In genomic region chr12:72057780-72058179, GRCm38 (mm10) we compare ENCODE assay signal across 20 mouse cellular contexts. TPM values are rescaled to one million over a fixed set of nuclear protein-coding genes. Genes with fewer than 3 reads are reported as not detected.
DNase-seq lines count a peak whose midpoint lies in the region; TF ChIP-seq lines count a peak whose summit lies in the region.
"Had no signal": no experiment of that assay in that cellular context is flagged by ENCODE, and none has a peak within 500 bp of the region (broad histone marks: within the 10 kb centered on the region; RNA-seq: fewer than 3 reads in every experiment).

No protein-coding gene starts in this region.

- TF ChIP-seq RAD21 in CH12.LX (IDR thresholded peaks at IDR 0.05; ENCODE audit: low read depth, low read length) (no peak), MEL (IDR thresholded peaks at IDR 0.05; ENCODE audit: low read depth, low read length) (no peak)

- no peak overlapping the region for H3K4me3 ChIP-seq in CH12.LX (replicated peaks in 1 of 3; ENCODE audit: low read depth in 2 of 3, low read length in 2 of 3, poor library complexity in 1 of 3)
- H3K4me3 ChIP-seq in MEL (ENCODE audit: control insufficient read depth in 1 of 2, insufficient read depth in 1 of 2, low read depth in 2 of 2, low read length in 2 of 2), result no peak overlapping the region

- in situ Hi-C loops in CH12.LX (cut with MboI; ENCODE audit: low pct_ligation_motif_present, low pct_unique_long_range_greater_than_20kb, low sequenced_read_pairs), result no loop called here

- DNase-seq in heart, adult 11 months, result peak; percentile 10
- no peak for DNase-seq in heart, postnatal 10 days
- DNase-seq in CH12.LX (ENCODE audit: extremely low read depth) (no peak), MEL (ENCODE audit: low read depth, low spot score) (no peak)
- no peak for DNase-seq in layer of hippocampus, postnatal 25 days (ENCODE audit: extremely low spot score in 1 of 2, low spot score in 1 of 2)
- DNase-seq in adrenal gland, postnatal 10 days, result no peak
- DNase-seq: adrenal gland, adult 2 months; adrenal gland, adult 8-10 months; adrenal gland, postnatal 14 days; adrenal gland, postnatal 25 days; adrenal gland, postnatal 36 days; B cell, adult 2 months; cerebellum, adult 11 months; cerebellum, adult 11-12 months; cerebellum, adult 18-20 months; cerebellum, adult 2 months; cerebellum, adult 8-10 months; cerebellum, adult 9-10 months had no signal

- H3K79me2 ChIP-seq in CH12.LX (replicated peaks; ENCODE audit: control insufficient read depth, extremely low read depth, insufficient read depth, poor library complexity, severe bottlenecking) (no peaks in the 10 kb centered on the region), MEL (ENCODE audit: control insufficient read depth, insufficient read depth, low read length, poor library complexity) (no peaks in the 10 kb centered on the region)

- H3K4me1 ChIP-seq in CH12.LX (ENCODE audit: control insufficient read depth in 1 of 2, insufficient read depth in 2 of 2) (no peaks in the 10 kb centered on the region), MEL (ENCODE audit: control insufficient read depth in 1 of 2, insufficient read depth in 2 of 2, low read length in 2 of 2) (no peaks in the 10 kb centered on the region)

- no peak overlapping the region for H3K9ac ChIP-seq in CH12.LX (ENCODE audit: insufficient read depth, low read depth)
- H3K9ac ChIP-seq in MEL (ENCODE audit: control insufficient read depth, low read depth, low read length, poor library complexity, severe bottlenecking), result no peak overlapping the region

- no peaks in the 10 kb centered on the region for H3K9me3 ChIP-seq in CH12.LX (replicated peaks; ENCODE audit: low read length)
- no peaks in the 10 kb centered on the region for H3K9me3 ChIP-seq in MEL (replicated peaks; ENCODE audit: insufficient read depth, low read length)
- H3K9me3 ChIP-seq: G1E had no signal

- no peak for TF ChIP-seq POLR2A in CH12.LX (IDR thresholded peaks at IDR 0.05; ENCODE audit: low read depth, low read length)
- TF ChIP-seq POLR2A in MEL (IDR thresholded peaks at IDR 0.05; ENCODE audit: control insufficient read depth in 1 of 2, insufficient read depth in 1 of 2, low read depth in 1 of 2, low read length in 2 of 2, poor library complexity in 1 of 2), result no peak

- H3K27me3 ChIP-seq in CH12.LX (replicated peaks) (no peaks in the 10 kb centered on the region), MEL (ENCODE audit: control insufficient read depth in 1 of 2, insufficient read depth in 2 of 2, low read length in 2 of 2) (peaks cover 0 to 5% of the 10 kb centered on the region in 2 experiments; a peak in 2 of 4 replicates)

- no peaks in the 10 kb centered on the region for H3K36me3 ChIP-seq in CH12.LX (replicated peaks in 1 of 2; ENCODE audit: control insufficient read depth in 1 of 2, insufficient read depth in 1 of 2, low read length in 1 of 2)
- no peaks in the 10 kb centered on the region for H3K36me3 ChIP-seq in MEL (ENCODE audit: control insufficient read depth in 1 of 2, insufficient read depth in 2 of 2, low read length in 2 of 2)
- H3K36me3 ChIP-seq: G1E had no signal

- H3K4me2 ChIP-seq in CH12.LX (ENCODE audit: insufficient read depth, low read depth, poor library complexity, severe bottlenecking), result no peak overlapping the region

- TF ChIP-seq EP300 in CH12.LX (IDR thresholded peaks at IDR 0.05; ENCODE audit: low read length), result no peak
- no peak for TF ChIP-seq EP300 in MEL (IDR thresholded peaks at IDR 0.05; ENCODE audit: low read depth in 1 of 2, low read length in 2 of 2)

- TF ChIP-seq CTCF in CH12.LX (conservative IDR thresholded peaks at IDR 0.05 in 1 of 2, IDR thresholded peaks at IDR 0.05 in 1 of 2; ENCODE audit: low read depth in 2 of 2, low read length in 2 of 2) (no peak), MEL (IDR thresholded peaks at IDR 0.05 in 2 of 3, conservative IDR thresholded peaks at IDR 0.05 in 1 of 3; ENCODE audit: control insufficient read depth in 1 of 3, insufficient read depth in 1 of 3, low read depth in 2 of 3, low read length in 3 of 3, poor library complexity in 1 of 3, severe bottlenecking in 1 of 3) (no peak)

- dilution Hi-C loops in CH12.LX (cut with MboI; ENCODE audit: extremely low pct_ligation_motif_present, extremely low pct_unique_long_range_greater_than_20kb, low sequenced_read_pairs), result no loop called here

- H3K27ac ChIP-seq in CH12.LX (ENCODE audit: insufficient read depth, low read depth) (no peak overlapping the region), MEL (ENCODE audit: control insufficient read depth, low read depth, low read length) (no peak overlapping the region)

- intact Hi-C loops in heart, postnatal 10 days (cut with DNase I), result no loop called here

TF ChIP-seq in CH12.LX, 34 proteins besides CTCF, POLR2A, EP300 and RAD21:
- TF ChIP-seq IRF4 (IDR thresholded peaks at IDR 0.05; ENCODE audit: low read depth, low read length), result no peak
- peak; percentile 42; the same call in 1 of the 2 replicates for TF ChIP-seq ELF1 (IDR thresholded peaks at IDR 0.05; ENCODE audit: low read depth, low read length)
- TF ChIP-seq TBP (conservative IDR thresholded peaks at IDR 0.05; ENCODE audit: low read depth, low read length), result peak; percentile 94

TF ChIP-seq in MEL, 35 proteins besides CTCF, POLR2A, EP300 and RAD21:
- TF ChIP-seq TBP (IDR thresholded peaks at IDR 0.05; ENCODE audit: low read depth, low read length) (peak; percentile 71), HCFC1 (IDR thresholded peaks at IDR 0.05; ENCODE audit: low read depth, low read length) (no peak), MAX (IDR thresholded peaks at IDR 0.05; ENCODE audit: low read length) (no peak), POLR2AphosphoS2 (IDR thresholded peaks at IDR 0.05; ENCODE audit: low read length) (no peak)

RNA-seq across cellular contexts. Expression of gene Gpr135, which starts 13.1 kb away (rescaled TPM):
- total RNA-seq in heart, postnatal 10 days (2021), result under 1 TPM; 0.64 to 0.79 TPM
- total RNA-seq in CH12.LX (2012; rRNA removed), result not detected in 2 replicates
- total RNA-seq in CH12.LX (2014; rRNA removed), result not detected in 2 replicates
- polyA plus RNA-seq in CH12.LX (2012; ENCODE audit: insufficient read length, low read depth), result not detected in 2 replicates
- total RNA-seq in MEL (2012; rRNA removed), result 0.10 and 0.19 TPM in 2 replicates
- under 1 TPM in 1 of 2 experiments, not detected in 1; 0.92 TPM for polyA plus RNA-seq in MEL (2012; ENCODE audit: insufficient read depth in 1 of 2, insufficient read length in 2 of 2, low read depth in 1 of 2, low replicate concordance in 2 of 2, missing spikeins in 1 of 2)
- 10 to 100 TPM; 13.4 TPM for total RNA-seq in layer of hippocampus, postnatal 25 days (2021)
- 1 to 10 TPM; 4.5 to 4.8 TPM for total RNA-seq in adrenal gland, postnatal 10 days (2021)
- total RNA-seq: G1E had no signal
- polyA plus RNA-seq: activated CD4-positive, CD25-positive, alpha-beta regulatory T cell, adult 4 months; G1E had no signal

RNA-seq across cellular contexts. Expression of gene L3hypdh, which starts 27.5 kb away (rescaled TPM):
- total RNA-seq in heart, postnatal 10 days (2021), result 10 to 100 TPM; 10.3 to 13.8 TPM
- total RNA-seq in CH12.LX (2012; rRNA removed) (not detected in 2 replicates), CH12.LX (2014; rRNA removed) (0.12 and 0.16 TPM in 2 replicates), MEL (2012; rRNA removed) (2.5 and 5.2 TPM in 2 replicates)
- polyA plus RNA-seq in CH12.LX (2012; ENCODE audit: insufficient read length, low read depth) (not detected in 2 replicates), MEL (2012; ENCODE audit: insufficient read depth in 1 of 2, insufficient read length in 2 of 2, low read depth in 1 of 2, low replicate concordance in 2 of 2, missing spikeins in 1 of 2) (1 to 10 TPM in 1 of 2 experiments, not detected in 1; 9.3 TPM)
- 1 to 10 TPM; 3.7 to 4.1 TPM for total RNA-seq in layer of hippocampus, postnatal 25 days (2021)
- total RNA-seq in adrenal gland, postnatal 10 days (2021), result 10 to 100 TPM; 31.0 to 37.3 TPM

RNA-seq across cellular contexts. Expression of gene Jkamp, which starts 27.6 kb away (rescaled TPM):
- 10 to 100 TPM; 28.2 to 34.6 TPM for total RNA-seq in heart, postnatal 10 days (2021)
- total RNA-seq in CH12.LX (2012; rRNA removed) (16.8 and 20.0 TPM in 2 replicates), CH12.LX (2014; rRNA removed) (28.9 and 35.0 TPM in 2 replicates), MEL (2012; rRNA removed) (14.6 and 14.9 TPM in 2 replicates)
- polyA plus RNA-seq in CH12.LX (2012; ENCODE audit: insufficient read length, low read depth) (21.6 and 27.5 TPM in 2 replicates), MEL (2012; ENCODE audit: insufficient read depth in 1 of 2, insufficient read length in 2 of 2, low read depth in 1 of 2, low replicate concordance in 2 of 2, missing spikeins in 1 of 2) (10 to 100 TPM in 1 of 2 experiments, not detected in 1; 25.0 TPM)
- 10 to 100 TPM; 51.0 to 52.6 TPM for total RNA-seq in layer of hippocampus, postnatal 25 days (2021)
- 10 to 100 TPM; 39.6 to 42.9 TPM for total RNA-seq in adrenal gland, postnatal 10 days (2021)
